Mouse (Mus musculus): ENCODE results near the gene R3hcc1l. TPM values are rescaled to one million over a fixed set of nuclear protein-coding genes. Genes with fewer than 3 reads are reported as not detected.

The R3hcc1l gene
- 11.1 and 15.5 TPM in 2 replicates for polyA plus RNA-seq (2015; fragmentation: Nextera tagmentation; extraction: Ambion mirVana)

DNA sequence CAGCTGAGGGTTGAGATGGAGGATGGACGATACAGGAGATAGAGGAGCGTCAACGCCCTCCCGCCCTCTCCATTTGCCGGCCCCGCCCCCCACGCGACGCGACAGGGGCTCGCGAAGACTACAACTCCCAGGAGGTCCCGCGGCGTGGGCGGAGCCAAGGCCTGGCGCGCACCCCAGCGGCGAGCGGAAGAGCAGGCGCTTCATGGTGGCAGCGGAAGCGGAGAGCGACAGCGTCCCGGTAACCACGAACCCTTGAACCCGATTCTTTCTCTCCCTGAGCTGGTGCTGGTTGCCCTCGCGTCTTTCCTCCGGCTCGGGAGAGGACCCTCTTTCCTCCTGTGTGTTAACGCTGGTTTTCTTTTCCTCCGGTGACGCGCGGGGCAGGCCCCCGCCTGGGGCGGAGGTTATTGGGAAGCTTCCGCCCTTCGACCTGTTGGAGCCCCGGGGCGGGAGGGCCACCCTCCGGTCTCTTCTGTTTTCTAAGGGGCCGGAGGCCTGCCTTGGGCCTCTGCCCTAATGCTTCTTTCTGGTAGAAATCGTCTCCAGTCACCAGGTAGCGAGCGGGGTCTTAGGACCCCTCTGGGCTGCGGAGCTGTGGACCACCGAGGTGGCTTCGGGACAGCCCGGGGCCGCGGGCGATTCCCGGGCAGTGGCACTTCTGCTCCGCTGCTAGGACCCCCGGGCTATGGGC, at the start of gene R3hcc1l:
Gene R3hcc1l (plus strand): TSS at position 140 of the 691 bp plus-strand sequence.
- Histone ChIP-seq H3K4me2 (peak within 1 kb of the TSS; percentile 84), H3K36me3 (no peaks in the 10 kb centered on the region), H3K9me3 (replicated peaks) (no peaks in the 10 kb centered on the region), H3K4me1 (replicated peaks) (peaks cover 35% of the 10 kb centered on the region), H3K4me3 (replicated peaks) (peak within 1 kb of the TSS; percentile 92), H3K27ac (peak within 1 kb of the TSS; percentile 75), H3K9ac (peak within 1 kb of the TSS; percentile 92), H3K27me3 (0 out of 2 replicates have a peak, but pooled peaks cover 3% of the 10 kb centered on the region)
- peak; percentile 92 for DNase-seq
- peak; percentile 97 for ATAC-seq (ENCODE audit: low read depth)
- under 1% methylated on average over 54 of the region's 59 CpGs for WGBS (ENCODE audit: insufficient replicate concordance)

DNA sequence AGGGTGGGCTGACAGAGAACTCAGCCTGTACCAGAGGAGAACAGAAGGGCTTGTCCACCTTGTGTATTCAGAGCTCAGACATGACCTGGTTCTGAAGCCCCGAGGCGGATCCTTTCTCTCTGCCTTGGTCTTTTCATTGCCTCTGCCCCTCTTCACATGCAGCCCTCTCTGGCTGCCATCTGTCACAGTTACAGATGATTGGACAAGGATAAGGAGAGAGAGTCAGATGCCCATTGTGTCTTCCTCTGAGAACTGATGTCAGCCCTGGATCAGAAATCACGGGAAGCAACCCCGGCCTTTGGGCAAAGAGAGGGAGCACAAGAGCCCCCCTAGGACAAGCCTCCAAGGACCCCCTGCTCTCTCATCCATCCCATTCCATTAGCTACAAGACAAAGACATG, 47.0 kb upstream of the R3hcc1l start:
- Histone ChIP-seq H3K27me3 (no peaks in the 10 kb centered on the region), H3K4me1 (replicated peaks) (no peaks in the 10 kb centered on the region), H3K36me3 (no peaks in the 10 kb centered on the region), H3K9me3 (replicated peaks) (no peaks in the 10 kb centered on the region), H3K4me2 (no peak overlapping the region), H3K9ac (no peak overlapping the region), H3K4me3 (replicated peaks) (no peak overlapping the region), H3K27ac (no peak overlapping the region)
- WGBS (ENCODE audit: insufficient replicate concordance): 77% methylated on average over 4 of the region's 4 CpGs
- ATAC-seq (ENCODE audit: low read depth) (no peak), DNase-seq (no peak)

GRCm38 (mm10) chr19:42472831-42473230, 45.7 kb upstream of the R3hcc1l start:
- no peak overlapping the region for H3K27ac ChIP-seq
- H3K27me3 ChIP-seq: no peaks in the 10 kb centered on the region
- H3K4me3 ChIP-seq (replicated peaks): no peak overlapping the region
- WGBS (ENCODE audit: insufficient replicate concordance): 22% methylated on average over 11 of the region's 11 CpGs
- no peaks in the 10 kb centered on the region for H3K9me3 ChIP-seq (replicated peaks)
- DNase-seq: no peak
- no peaks in the 10 kb centered on the region for H3K36me3 ChIP-seq
- H3K4me2 ChIP-seq: no peak overlapping the region
- no peak for ATAC-seq (ENCODE audit: low read depth)
- no peaks in the 10 kb centered on the region for H3K4me1 ChIP-seq (replicated peaks)
- no peak overlapping the region for H3K9ac ChIP-seq

GRCm38 (mm10) chr19:42477769-42478168, 40.8 kb upstream of the R3hcc1l start:
- Histone ChIP-seq H3K27me3 (peaks cover 8% of the 10 kb centered on the region; the same call in 1 of the 2 replicates), H3K4me3 (replicated peaks) (no peak overlapping the region), H3K4me1 (replicated peaks) (no peaks in the 10 kb centered on the region), H3K4me2 (no peak overlapping the region), H3K9ac (no peak overlapping the region), H3K27ac (no peak overlapping the region), H3K36me3 (no peaks in the 10 kb centered on the region), H3K9me3 (replicated peaks) (no peaks in the 10 kb centered on the region)
- ATAC-seq (ENCODE audit: low read depth) (no peak), DNase-seq (no peak)
- WGBS (ENCODE audit: insufficient replicate concordance): 36% methylated on average over 5 of the region's 5 CpGs

DNA sequence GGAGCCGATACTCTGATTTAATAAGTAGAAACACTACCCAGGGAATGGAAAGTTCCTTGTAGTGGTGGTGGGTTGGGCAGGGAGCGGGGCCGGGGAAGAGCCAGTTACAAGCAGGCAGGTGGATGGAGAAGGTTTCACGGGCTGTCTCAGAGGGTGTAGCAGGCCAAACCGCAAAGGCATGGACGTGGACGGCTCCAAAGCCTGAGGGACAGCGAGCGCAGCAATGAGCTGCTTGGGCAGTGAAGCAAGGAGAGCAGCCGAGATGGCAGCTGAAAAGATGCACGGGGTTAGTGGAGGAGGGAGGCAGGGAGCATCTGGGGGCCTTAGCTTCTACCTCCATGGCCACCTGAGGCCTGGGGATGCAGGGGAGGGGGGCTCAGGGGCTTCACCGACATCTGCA, 40.3 kb upstream of the R3hcc1l start:
- Histone ChIP-seq H3K9me3 (replicated peaks) (no peaks in the 10 kb centered on the region), H3K4me3 (replicated peaks) (no peak overlapping the region), H3K27me3 (peaks cover 8% of the 10 kb centered on the region; the same call in 1 of the 2 replicates), H3K4me1 (replicated peaks) (no peaks in the 10 kb centered on the region), H3K9ac (no peak overlapping the region), H3K27ac (no peak overlapping the region), H3K36me3 (no peaks in the 10 kb centered on the region), H3K4me2 (no peak overlapping the region)
- DNase-seq (no peak), ATAC-seq (ENCODE audit: low read depth) (no peak)
- 53% methylated on average over 12 of the region's 12 CpGs for WGBS (ENCODE audit: insufficient replicate concordance)

GRCm38 (mm10) chr19:42485443-42485842, 33.1 kb upstream of the R3hcc1l start:
- Histone ChIP-seq H3K4me1 (replicated peaks) (no peaks in the 10 kb centered on the region), H3K4me3 (replicated peaks) (no peak overlapping the region), H3K36me3 (no peaks in the 10 kb centered on the region), H3K9ac (no peak overlapping the region), H3K27ac (no peak overlapping the region), H3K4me2 (no peak overlapping the region), H3K27me3 (peaks cover 3% of the 10 kb centered on the region; the same call in 1 of the 2 replicates), H3K9me3 (replicated peaks) (no peaks in the 10 kb centered on the region)
- no peak for ATAC-seq (ENCODE audit: low read depth)
- no peak for DNase-seq
- WGBS (ENCODE audit: insufficient replicate concordance): 55% methylated on average over 7 of the region's 7 CpGs

DNA sequence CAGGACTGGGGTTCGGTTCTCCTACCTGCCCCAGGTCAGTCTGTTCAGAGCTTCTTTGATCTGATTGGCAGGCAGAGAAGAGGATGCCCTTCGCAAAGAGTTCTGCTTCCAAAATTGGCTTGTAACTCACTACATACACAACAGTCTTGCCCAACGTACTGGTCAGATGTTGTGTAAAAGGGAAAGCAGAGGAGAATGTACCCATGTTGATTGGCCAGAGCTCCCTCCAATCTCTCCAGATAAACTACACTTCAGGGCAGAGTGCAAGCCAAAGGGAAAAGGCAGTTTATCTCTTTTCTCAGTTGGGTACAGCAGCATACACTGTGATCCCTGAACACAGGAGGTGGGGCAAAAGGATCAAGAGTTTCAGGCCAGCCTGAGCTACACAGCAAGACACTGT, 31.3 kb upstream of the R3hcc1l start:
- Histone ChIP-seq H3K4me1 (replicated peaks) (no peaks in the 10 kb centered on the region), H3K4me3 (replicated peaks) (no peak overlapping the region), H3K4me2 (no peak overlapping the region), H3K36me3 (no peaks in the 10 kb centered on the region), H3K9ac (no peak overlapping the region), H3K27ac (no peak overlapping the region), H3K9me3 (replicated peaks) (no peaks in the 10 kb centered on the region), H3K27me3 (peaks cover 3% of the 10 kb centered on the region; the same call in 1 of the 2 replicates)
- no peak for ATAC-seq (ENCODE audit: low read depth)
- no peak for DNase-seq
- 55% methylated on average over 3 of the region's 3 CpGs for WGBS (ENCODE audit: insufficient replicate concordance)

- Histone ChIP-seq H3K27ac (no peak overlapping the region), H3K36me3 (no peaks in the 10 kb centered on the region), H3K4me3 (replicated peaks) (no peak overlapping the region), H3K9ac (no peak overlapping the region), H3K4me2 (no peak overlapping the region), H3K4me1 (replicated peaks) (no peaks in the 10 kb centered on the region), H3K27me3 (0 out of 2 replicates have a peak, but pooled peaks cover 3% of the 10 kb centered on the region), H3K9me3 (replicated peaks) (no peaks in the 10 kb centered on the region)
- no peak for DNase-seq
- no peak for ATAC-seq (ENCODE audit: low read depth)
- 37% methylated on average over 5 of the region's 5 CpGs for whole genome bisulfite sequencing (ENCODE audit: insufficient replicate concordance)
Measured at GRCm38 (mm10) chr19:42493257-42493917, 25.2 kb upstream of the R3hcc1l start.

DNA sequence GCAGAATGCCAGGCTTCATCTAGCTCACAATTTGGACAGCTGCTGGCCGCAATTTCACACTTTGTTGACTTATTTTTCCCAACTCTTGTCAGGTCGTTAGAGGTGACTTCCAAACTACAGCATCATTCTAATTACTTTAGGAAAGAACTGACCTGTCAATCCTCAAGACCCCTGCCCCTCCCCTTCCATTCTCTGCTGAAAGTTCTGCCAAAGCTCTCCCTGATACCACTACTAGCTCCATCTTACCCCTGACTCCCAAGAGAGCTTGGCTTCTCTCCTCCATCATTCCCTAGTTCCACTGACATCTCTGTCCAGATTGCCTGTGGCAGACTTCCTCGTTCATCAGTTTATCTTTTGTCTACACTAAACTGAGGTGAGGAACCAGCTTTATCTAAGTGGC, 14.4 kb upstream of the R3hcc1l start:
- no peak for ATAC-seq (ENCODE audit: low read depth)
- H3K4me3 ChIP-seq (replicated peaks): no peak overlapping the region
- WGBS (ENCODE audit: insufficient replicate concordance): 42% methylated on average over 3 of the region's 3 CpGs
- H3K9me3 ChIP-seq (replicated peaks): no peaks in the 10 kb centered on the region
- no peaks in the 10 kb centered on the region for H3K4me1 ChIP-seq (replicated peaks)
- no peaks in the 10 kb centered on the region for H3K36me3 ChIP-seq
- no peak overlapping the region for H3K9ac ChIP-seq
- no peaks in the 10 kb centered on the region for H3K27me3 ChIP-seq
- no peak overlapping the region for H3K27ac ChIP-seq
- no peak overlapping the region for H3K4me2 ChIP-seq
- no peak for DNase-seq

DNA sequence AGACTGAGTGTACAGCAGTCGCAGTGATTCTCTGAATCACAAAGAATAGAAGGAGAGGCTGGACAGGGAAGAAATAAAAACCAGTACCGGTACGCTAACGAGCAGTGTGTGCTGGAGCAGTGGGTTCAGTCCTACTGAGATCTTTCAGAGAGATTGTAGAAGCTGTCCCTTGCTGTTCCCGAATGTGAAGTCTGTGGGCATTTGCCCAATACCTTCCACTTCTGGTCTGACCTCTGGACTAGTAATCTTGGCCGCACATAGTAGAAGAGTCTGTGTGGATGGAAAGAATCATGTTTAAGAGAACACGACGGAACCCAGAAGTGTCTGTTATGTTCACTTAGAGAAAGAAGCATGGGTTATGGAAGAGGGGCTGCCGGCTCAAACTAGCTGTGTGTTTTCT, 8.9 kb upstream of the R3hcc1l start:
- Histone ChIP-seq H3K4me1 (replicated peaks) (peaks cover 8% of the 10 kb centered on the region; the same call in 1 of the 2 replicates), H3K4me3 (replicated peaks) (no peak overlapping the region), H3K27me3 (no peaks in the 10 kb centered on the region), H3K4me2 (no peak overlapping the region), H3K27ac (no peak overlapping the region), H3K36me3 (no peaks in the 10 kb centered on the region), H3K9ac (no peak overlapping the region), H3K9me3 (replicated peaks) (no peaks in the 10 kb centered on the region)
- 76% methylated on average over 9 of the region's 9 CpGs for WGBS (ENCODE audit: insufficient replicate concordance)
- no peak for DNase-seq
- ATAC-seq (ENCODE audit: low read depth): no peak

DNA sequence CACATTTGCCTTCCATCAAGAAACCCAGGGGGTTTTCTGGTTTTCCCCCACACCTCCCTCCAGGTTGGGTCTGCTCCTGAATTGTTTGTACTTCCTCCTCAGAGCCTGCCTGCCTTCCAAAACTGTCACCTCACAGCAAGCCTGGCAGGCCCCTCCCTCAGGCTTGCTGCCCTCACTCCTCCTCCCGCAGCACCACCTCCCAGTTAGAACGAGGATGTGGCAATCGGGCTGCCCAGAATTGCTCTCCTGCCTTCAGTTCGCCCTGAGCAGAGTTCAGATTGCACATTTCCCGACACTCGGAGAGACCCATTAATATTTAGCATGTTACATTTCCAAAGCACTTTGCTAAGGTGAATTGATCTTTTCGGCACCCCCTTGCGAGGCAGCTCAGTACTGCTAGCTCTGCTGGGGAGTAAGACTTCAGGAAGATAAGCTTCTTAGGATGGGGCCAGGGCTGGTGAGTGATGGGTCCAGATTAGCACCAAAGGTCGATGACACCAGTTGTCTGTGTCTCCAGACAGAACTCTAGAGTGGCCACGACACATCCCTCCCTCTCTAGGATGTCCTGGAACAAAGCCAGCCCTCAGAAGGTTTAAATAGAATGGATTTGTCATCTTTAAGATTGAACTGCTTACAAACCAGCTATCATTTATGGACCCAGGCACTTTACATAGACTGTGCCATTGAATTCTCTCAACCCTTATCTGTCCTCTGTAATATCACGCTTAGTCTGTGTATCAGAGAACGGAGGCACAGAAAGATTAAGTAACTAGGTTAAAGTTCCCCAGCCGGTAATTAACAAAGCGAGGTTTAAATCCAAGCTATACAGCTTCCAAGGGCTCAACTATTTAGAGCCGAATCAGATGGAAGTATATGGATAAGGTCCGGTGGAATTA, 8.0 kb upstream of the R3hcc1l start:
- H3K27me3 ChIP-seq: no peaks in the 10 kb centered on the region
- H3K4me3 ChIP-seq (replicated peaks): no peak overlapping the region
- H3K4me2 ChIP-seq: no peak overlapping the region
- H3K36me3 ChIP-seq: no peaks in the 10 kb centered on the region
- H3K9ac ChIP-seq: no peak overlapping the region
- no peak overlapping the region for H3K27ac ChIP-seq
- ATAC-seq (ENCODE audit: low read depth): peak; percentile 51
- H3K9me3 ChIP-seq (replicated peaks): no peaks in the 10 kb centered on the region
- H3K4me1 ChIP-seq (replicated peaks): peaks cover 8% of the 10 kb centered on the region; the same call in 1 of the 2 replicates
- DNase-seq: no peak
- 39% methylated on average over 16 of the region's 16 CpGs for WGBS (ENCODE audit: insufficient replicate concordance)
